9 mouse cellular contexts compared by ENCODE assay signal in the genomic region with DNA sequence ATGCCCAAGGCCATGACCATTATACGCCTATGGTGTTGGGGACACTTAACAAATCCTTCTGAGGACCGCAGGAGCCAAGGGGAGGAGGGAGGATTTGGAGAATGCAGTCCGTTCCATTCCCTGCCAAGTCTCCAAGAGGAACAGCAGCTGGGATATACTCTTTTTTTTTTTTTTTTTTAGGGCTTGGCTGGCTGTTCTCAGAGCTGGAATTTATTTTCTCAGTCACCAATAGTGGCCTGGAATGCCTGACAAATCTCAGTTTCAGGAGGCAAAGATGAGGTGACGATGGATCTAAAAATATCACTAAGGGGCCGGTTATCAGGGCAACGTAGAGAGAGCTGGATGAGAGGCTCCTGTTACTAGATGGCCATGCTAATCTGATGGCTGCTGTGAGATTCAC.
DNase-seq lines count a peak whose midpoint lies in the region; ATAC-seq and TF ChIP-seq lines count a peak whose summit lies in the region.
"Had no signal": no experiment of that assay in that cellular context is flagged by ENCODE, and none has a peak within 500 bp of the region (broad histone marks: within the 10 kb centered on the region; RNA-seq: fewer than 3 reads in every experiment).

No protein-coding gene starts in this region.

- TF ChIP-seq CTCF in kidney, postnatal 0 days (IDR thresholded peaks at IDR 0.05; ENCODE audit: low read depth), result no peak
- no peak for TF ChIP-seq CTCF in heart, postnatal 0 days (IDR thresholded peaks at IDR 0.05; ENCODE audit: low read depth)

- H3K36me3 ChIP-seq in kidney, postnatal 0 days (ENCODE audit: insufficient read depth, low read length), result no peaks in the 10 kb centered on the region
- no peaks in the 10 kb centered on the region for H3K36me3 ChIP-seq in heart, postnatal 0 days (replicated peaks; ENCODE audit: control insufficient read depth, insufficient read depth, low read length)
- H3K36me3 ChIP-seq in midbrain, embryonic 14.5 days (ENCODE audit: control insufficient read depth, insufficient read depth, low read length), result no peaks in the 10 kb centered on the region

- H3K4me3 ChIP-seq in kidney, postnatal 0 days (replicated peaks; ENCODE audit: low read depth, low read length), result no peak overlapping the region
- no peak overlapping the region for H3K4me3 ChIP-seq in heart, postnatal 0 days (ENCODE audit: low read depth, low read length)
- no peak overlapping the region for H3K4me3 ChIP-seq in midbrain, embryonic 14.5 days (replicated peaks; ENCODE audit: low read depth, low read length)

- no peak overlapping the region for H3K4me2 ChIP-seq in kidney, postnatal 0 days (ENCODE audit: low read length)
- no peak overlapping the region for H3K4me2 ChIP-seq in heart, postnatal 0 days (ENCODE audit: low read depth, low read length)
- H3K4me2 ChIP-seq in midbrain, embryonic 14.5 days (ENCODE audit: low read length), result no peak overlapping the region

- H3K4me1 ChIP-seq in kidney, postnatal 0 days (replicated peaks; ENCODE audit: insufficient read depth, low read length), result no peaks in the 10 kb centered on the region
- H3K4me1 ChIP-seq in heart, postnatal 0 days (ENCODE audit: control insufficient read depth, insufficient read depth), result peaks cover 20% of the 10 kb centered on the region
- no peaks in the 10 kb centered on the region for H3K4me1 ChIP-seq in midbrain, embryonic 14.5 days (ENCODE audit: control insufficient read depth, insufficient read depth, low read length)

- no peaks in the 10 kb centered on the region for H3K27me3 ChIP-seq in kidney, postnatal 0 days (ENCODE audit: insufficient read depth, low read length)
- H3K27me3 ChIP-seq in heart, postnatal 0 days (ENCODE audit: control insufficient read depth, insufficient read depth, low read length), result no peaks in the 10 kb centered on the region
- H3K27me3 ChIP-seq in midbrain, embryonic 14.5 days (ENCODE audit: control insufficient read depth, insufficient read depth, low read length), result no peaks in the 10 kb centered on the region

- H3K9ac ChIP-seq in kidney, postnatal 0 days (ENCODE audit: low read depth, low read length), result no peak overlapping the region
- no peak overlapping the region for H3K9ac ChIP-seq in heart, postnatal 0 days (replicated peaks; ENCODE audit: low read depth, low read length)
- no peak overlapping the region for H3K9ac ChIP-seq in midbrain, embryonic 14.5 days (replicated peaks; ENCODE audit: low read length)

- TF ChIP-seq EP300 in heart, postnatal 0 days (IDR thresholded peaks at IDR 0.05; ENCODE audit: low read depth), result no peak; the same call in 1 of the 2 replicates

- no peak for ATAC-seq in kidney, postnatal 0 days (replicated peaks; ENCODE audit: low FRiP score, low read depth)
- peak; percentile 75 for ATAC-seq in heart, postnatal 0 days (ENCODE audit: insufficient read depth, low read depth)
- ATAC-seq in midbrain, embryonic 14.5 days (ENCODE audit: low FRiP score, low TSS enrichment), result no peak

- WGBS in kidney, postnatal 0 days, result 73% methylated on average over 6 of the region's 6 CpGs
- whole genome bisulfite sequencing in heart, postnatal 0 days, result 23% methylated on average over 6 of the region's 6 CpGs
- 95% methylated on average over 6 of the region's 6 CpGs for WGBS in midbrain, embryonic 14.5 days

- H3K27ac ChIP-seq in kidney, postnatal 0 days, result peak overlapping the region; percentile 50
- H3K27ac ChIP-seq in heart, postnatal 0 days (ENCODE audit: low read depth), result peak overlapping the region; percentile 36; the same call in 1 of the 2 replicates
- H3K27ac ChIP-seq in midbrain, embryonic 14.5 days (replicated peaks; ENCODE audit: low read depth, low read length), result no peak overlapping the region

- no peaks in the 10 kb centered on the region for H3K9me3 ChIP-seq in kidney, postnatal 0 days (replicated peaks; ENCODE audit: low read length)
- H3K9me3 ChIP-seq in heart, postnatal 0 days (replicated peaks; ENCODE audit: control insufficient read depth, low read length), result no peaks in the 10 kb centered on the region
- no peaks in the 10 kb centered on the region for H3K9me3 ChIP-seq in midbrain, embryonic 14.5 days (ENCODE audit: control insufficient read depth, low read length)

- DNase-seq in kidney, postnatal 0 days (ENCODE audit: low spot score), result peak; percentile 83
- DNase-seq in kidney, adult 18-20 months, result no peak
- peak; percentile 21 to 32 for DNase-seq in heart, adult 9 months (ENCODE audit: low spot score in 2 of 2)
- peak; percentile 85 for DNase-seq in heart, postnatal 0 days (ENCODE audit: low spot score)
- peak; percentile 44 for DNase-seq in lung, postnatal 36 days
- DNase-seq in natural killer cell, adult 2 months (ENCODE audit: low spot score in 2 of 2), result no peak
- DNase-seq in midbrain, embryonic 14.5 days, result no peak
- DNase-seq: cerebellum, postnatal 25 days; gastrocnemius, postnatal 36 days had no signal

Comparison
In these comparisons a context has a peak if more than half of its experiments do, and no peak if none do; other contexts are left out.
1. DNase-seq: peak in kidney, postnatal 0 days (single experiment), heart, adult 9 months (2 of 2), heart, postnatal 0 days (single experiment) and lung, postnatal 36 days (single experiment); none in kidney, adult 18-20 months (single experiment), natural killer cell, adult 2 months (0 of 2) and midbrain, embryonic 14.5 days (single experiment).